Mouse (Mus musculus): Measurements from ENCODE around the gene Pard3.
"Not testable (repeated sequence)": the region's sequence is repeated elsewhere in the genome, so short reads cannot be mapped to it uniquely, and the experiment has no call there.

Pard3 gene

GRCm38 (mm10) chr8:127136781-127137180, 73.1 kb downstream of the Pard3 start:
- DNase-seq (ENCODE audit: low spot score in 2 of 2) = no peak

GRCm38 (mm10) chr8:127139154-127139553, 75.5 kb downstream of the Pard3 start:
- DNase-seq (ENCODE audit: low spot score in 2 of 2) = peak in 1 of 2 experiments; percentile 19

GRCm38 (mm10) chr8:127140945-127141344, 77.3 kb downstream of the Pard3 start:
- no peak for DNase-seq (ENCODE audit: low spot score in 2 of 2)

GRCm38 (mm10) chr8:127143641-127144040, 79.9 kb downstream of the Pard3 start:
- DNase-seq (ENCODE audit: low spot score in 2 of 2) = no peak

- no peak for DNase-seq (ENCODE audit: low spot score in 2 of 2)
Observed at GRCm38 (mm10) chr8:127144562-127144961, 80.9 kb downstream of the Pard3 start.

DNA sequence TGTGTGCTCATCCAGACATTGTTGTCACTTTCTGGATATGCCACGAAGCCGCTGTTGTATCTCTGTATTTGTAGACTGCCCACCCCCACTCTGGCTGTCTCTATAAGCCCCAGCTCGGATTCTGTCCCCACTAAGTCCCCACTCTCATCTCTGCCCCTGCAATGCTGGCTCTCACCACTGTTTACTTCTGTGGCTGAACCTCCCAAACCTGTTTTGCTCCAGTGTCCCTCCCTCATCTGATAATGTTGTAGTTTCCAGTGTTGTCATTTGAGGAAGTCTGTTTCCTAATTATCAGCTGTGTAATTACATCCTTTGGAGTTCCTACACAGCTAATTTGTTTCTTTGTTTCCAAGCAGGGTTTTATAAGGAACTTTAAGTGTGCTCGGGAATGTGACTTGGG, 81.4 kb downstream of the Pard3 start:
- DNase-seq (ENCODE audit: low spot score in 2 of 2) = no peak

- no peak for DNase-seq (ENCODE audit: low spot score in 2 of 2)
Observed at GRCm38 (mm10) chr8:127146055-127146454, 82.4 kb downstream of the Pard3 start.

GRCm38 (mm10) chr8:127148821-127149220, 85.1 kb downstream of the Pard3 start:
- no peak for DNase-seq (ENCODE audit: low spot score in 2 of 2)

- no peak for DNase-seq (ENCODE audit: low spot score in 2 of 2)
Observed at GRCm38 (mm10) chr8:127150645-127151044, 87.0 kb downstream of the Pard3 start.

- no peak for DNase-seq (ENCODE audit: low spot score in 2 of 2)
Observed at GRCm38 (mm10) chr8:127151706-127152105, 88.0 kb downstream of the Pard3 start.

DNA sequence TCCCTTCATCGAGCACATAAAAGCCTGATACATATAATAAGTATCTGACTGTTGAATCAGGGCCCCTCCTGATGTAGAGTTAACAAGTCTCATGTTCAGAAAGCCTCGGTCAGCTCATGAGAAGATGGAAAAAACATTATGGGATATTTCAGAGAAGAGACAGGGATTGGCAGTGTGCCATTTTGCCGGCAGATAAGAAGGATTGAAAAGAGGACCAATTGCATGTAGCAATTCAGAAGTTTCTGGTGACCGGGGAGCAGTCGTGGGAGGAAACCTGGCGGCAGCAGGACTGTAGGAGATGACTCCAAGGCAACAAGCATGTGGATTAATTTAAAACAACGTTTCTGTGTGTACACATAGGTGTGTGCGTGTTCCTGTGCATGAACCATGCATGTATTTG, 93.4 kb downstream of the Pard3 start:
- no peak for DNase-seq (ENCODE audit: low spot score in 2 of 2)

DNA sequence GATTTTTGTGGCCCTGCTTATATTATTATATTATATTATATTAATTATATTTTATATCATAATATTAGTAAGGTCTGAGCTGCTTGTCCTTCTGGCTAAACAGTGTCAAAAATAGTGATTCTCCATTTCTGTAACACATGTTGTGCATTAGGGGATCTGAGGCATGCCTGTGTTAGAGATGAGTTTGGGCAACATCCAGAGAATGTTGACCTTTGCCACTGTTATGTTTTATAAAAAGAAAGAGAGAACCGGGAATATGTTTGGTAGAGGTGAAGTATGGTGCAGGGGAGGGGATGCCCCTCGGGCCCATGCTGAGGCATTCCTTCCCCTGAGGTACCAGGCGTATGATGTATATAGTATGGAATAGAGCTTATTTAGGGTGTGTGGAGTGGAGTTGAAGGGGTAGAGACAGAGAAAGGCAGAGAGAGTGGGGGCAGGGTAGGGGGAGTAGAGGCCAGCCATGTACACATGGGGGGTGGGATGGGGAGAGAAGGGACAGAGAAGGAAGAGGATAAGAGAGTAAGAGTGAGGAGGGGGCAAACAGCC, 95.8 kb downstream of the Pard3 start:
- DNase-seq (ENCODE audit: low spot score in 2 of 2) = no peak

- no peak for DNase-seq (ENCODE audit: low spot score in 2 of 2)
Observed at GRCm38 (mm10) chr8:127161854-127162253, 98.2 kb downstream of the Pard3 start.

- DNase-seq (ENCODE audit: low spot score in 2 of 2) = no peak
Observed at GRCm38 (mm10) chr8:127162821-127163220, 99.1 kb downstream of the Pard3 start.

GRCm38 (mm10) chr8:127164326-127165280, 100.9 kb downstream of the Pard3 start:
- DNase-seq (ENCODE audit: low spot score in 2 of 2) = no peak

GRCm38 (mm10) chr8:127168496-127168895, 104.8 kb downstream of the Pard3 start:
- no peak for DNase-seq (ENCODE audit: low spot score in 2 of 2)

DNA sequence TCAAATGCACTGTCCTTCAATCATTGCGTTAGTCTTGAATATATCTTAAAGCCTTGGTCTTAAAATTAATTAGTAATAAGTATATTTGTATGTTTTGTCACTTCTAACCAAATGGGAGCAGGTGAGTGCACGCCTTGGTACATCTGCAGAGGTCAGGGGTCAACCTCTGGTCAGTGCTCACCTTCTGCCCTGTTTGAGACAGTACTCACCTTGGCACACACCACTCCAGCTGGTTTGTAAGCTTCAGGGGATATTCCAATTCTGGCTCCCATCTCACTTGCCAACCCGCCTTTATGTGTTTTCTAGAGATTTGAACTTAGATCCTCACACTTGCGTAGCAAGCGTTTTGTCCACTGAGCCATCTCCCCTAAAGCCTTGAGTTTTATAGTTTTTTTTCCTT, 105.7 kb downstream of the Pard3 start:
- DNase-seq (ENCODE audit: low spot score in 2 of 2) = no peak

GRCm38 (mm10) chr8:127170372-127170771, 106.7 kb downstream of the Pard3 start:
- DNase-seq (ENCODE audit: low spot score in 2 of 2) = not testable (repeated sequence)

- no peak for DNase-seq (ENCODE audit: low spot score in 2 of 2)
Observed at GRCm38 (mm10) chr8:127170930-127171329, 107.2 kb downstream of the Pard3 start.

GRCm38 (mm10) chr8:127173483-127173882, 109.8 kb downstream of the Pard3 start:
- DNase-seq (ENCODE audit: low spot score in 2 of 2) = no peak

- no peak for DNase-seq (ENCODE audit: low spot score in 2 of 2)
Observed at GRCm38 (mm10) chr8:127174411-127174810, 110.7 kb downstream of the Pard3 start.

- no peak for DNase-seq (ENCODE audit: low spot score in 2 of 2)
Observed at GRCm38 (mm10) chr8:127175160-127175836, 111.6 kb downstream of the Pard3 start.

DNA sequence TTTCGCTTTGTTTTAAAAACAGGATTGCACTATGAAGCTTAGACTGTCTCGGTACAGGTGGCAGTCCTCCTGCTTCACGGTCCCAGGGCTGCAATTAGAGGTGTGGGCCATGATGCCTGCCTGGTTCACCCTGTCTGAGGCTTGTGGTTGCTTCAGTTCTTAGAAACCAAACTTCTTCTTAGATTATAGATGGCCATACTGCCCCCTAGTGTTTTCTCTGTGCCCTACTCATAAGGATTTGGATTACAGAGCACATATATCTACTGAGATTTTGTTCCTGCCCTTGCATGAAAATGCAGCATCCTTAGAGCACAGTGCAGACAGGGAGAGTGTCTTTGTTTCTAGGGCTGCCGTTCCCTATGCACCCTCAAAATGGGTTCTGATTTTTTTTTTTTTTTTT, 114.9 kb downstream of the Pard3 start:
- DNase-seq (ENCODE audit: low spot score in 2 of 2) = no peak

Measured in spleen, postnatal 4 days (tissue).